Mouse (Mus musculus) liver, embryonic 14.5 days (tissue): Measurements from ENCODE around the gene Ceacam19.

Experiments used
- CTCF ChIP-seq: IDR thresholded peaks from 2 replicates; pipeline ENCODE4 v1.5.1; 2016; ENCODE audit warnings: antibody characterized with exemption, low read depth, control low read depth
- EP300 ChIP-seq: IDR thresholded peaks from 2 replicates; pipeline ENCODE4 v1.6.1; 2016; ENCODE audit warnings: antibody characterized with exemption, low read depth

DNA sequence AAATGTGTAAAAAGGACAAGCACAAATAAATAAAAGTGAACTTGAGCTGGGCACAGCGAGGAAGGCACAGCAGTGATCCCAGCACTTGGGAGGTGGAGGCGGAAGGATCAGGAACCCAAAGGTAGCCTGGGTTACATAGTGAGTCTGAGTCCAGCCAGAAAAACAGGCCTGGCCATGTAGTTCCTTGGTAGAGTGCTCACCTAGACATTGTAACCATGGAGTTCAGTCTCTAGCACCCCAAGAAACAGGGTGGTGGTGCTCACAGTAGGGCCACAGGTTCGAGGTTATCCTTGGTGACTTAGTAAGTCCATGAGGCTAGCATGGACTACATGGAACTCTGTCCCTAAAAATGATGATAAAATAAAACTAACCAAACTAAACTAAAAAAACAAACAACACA is 46.8 kb downstream of the Ceacam19 start:
- TF ChIP-seq CTCF (no peak), EP300 (no peak)
